Mouse (Mus musculus) adrenal gland, postnatal 25 days (tissue): ENCODE results near the gene Lingo2. TPM values are rescaled to one million over a fixed set of nuclear protein-coding genes. Genes with fewer than 3 reads are reported as not detected.

ENCODE experiments used
- DNase-seq: peaks from one replicate; pipeline ENCODE4 v3.0.0; 2021; ENCODE audit warnings: mixed read lengths
- long read RNA-seq: library from polyadenylated mRNA; stranded (forward); transcript quantifications from one replicate; pipeline ENCODE4 v2.0.0, GENCODE M21; 2021
- total RNA-seq: library from RNA; stranded (reverse); gene quantifications from 2 replicates; pipeline ENCODE4 v1.2.3, GENCODE M21; 2021

Gene Lingo2
- 0.12 TPM in 1 of 2 replicates, not detected in the other for total RNA-seq
- long read RNA-seq, result 0 reads

- DNase-seq, result no peak
Measured at GRCm38 (mm10) chr4:36951150-36951954, at the start of gene Lingo2. Lingo2 (minus strand) TSS chr4:36951747.

- DNase-seq, result no peak
Measured at GRCm38 (mm10) chr4:36973358-36973757, 21.8 kb upstream of the Lingo2 start.

- DNase-seq, result no peak
Measured at GRCm38 (mm10) chr4:36952431-36953429, 1.2 kb upstream of the Lingo2 start.

- DNase-seq, result no peak
Measured at GRCm38 (mm10) chr4:36951955-36952215, 338 bp upstream of the Lingo2 start.

- no peak for DNase-seq
Measured at GRCm38 (mm10) chr4:36950790-36951149, 777 bp downstream of the Lingo2 start.

- DNase-seq, result peak; percentile 29
Measured at GRCm38 (mm10) chr4:36950021-36950751, 1.4 kb downstream of the Lingo2 start.

GRCm38 (mm10) chr4:36890810-36891209 is 60.7 kb downstream of the Lingo2 start:
- no peak for DNase-seq

- DNase-seq, result no peak
Measured at GRCm38 (mm10) chr4:36890365-36890764, 61.2 kb downstream of the Lingo2 start.

GRCm38 (mm10) chr4:36874781-36875180 is 76.8 kb downstream of the Lingo2 start:
- DNase-seq, result no peak

- DNase-seq, result no peak
Measured at GRCm38 (mm10) chr4:36824982-36825381, 126.6 kb downstream of the Lingo2 start.

GRCm38 (mm10) chr4:36821914-36822313 is 129.6 kb downstream of the Lingo2 start:
- DNase-seq, result no peak

- no peak for DNase-seq
Measured at GRCm38 (mm10) chr4:36775088-36775487, 176.5 kb downstream of the Lingo2 start.

GRCm38 (mm10) chr4:36730691-36731090 is 220.9 kb downstream of the Lingo2 start:
- no peak for DNase-seq

GRCm38 (mm10) chr4:36716411-36716810 is 235.1 kb downstream of the Lingo2 start:
- DNase-seq, result no peak

GRCm38 (mm10) chr4:36698888-36699287 is 252.7 kb downstream of the Lingo2 start:
- DNase-seq, result no peak

- DNase-seq, result no peak
Measured at GRCm38 (mm10) chr4:36696810-36697209, 254.7 kb downstream of the Lingo2 start.

- DNase-seq, result no peak
Measured at GRCm38 (mm10) chr4:36659920-36660319, 291.6 kb downstream of the Lingo2 start.

- DNase-seq, result no peak
Measured at GRCm38 (mm10) chr4:36647753-36648152, 303.8 kb downstream of the Lingo2 start.

- no peak for DNase-seq
Measured at GRCm38 (mm10) chr4:36635666-36636065, 315.9 kb downstream of the Lingo2 start.

- no peak for DNase-seq
Measured at GRCm38 (mm10) chr4:36576801-36577200, 374.7 kb downstream of the Lingo2 start.

- no peak for DNase-seq
Measured at GRCm38 (mm10) chr4:36576256-36576655, 375.3 kb downstream of the Lingo2 start.

- no peak for DNase-seq
Measured at GRCm38 (mm10) chr4:36566544-36566943, 385.0 kb downstream of the Lingo2 start.

- no peak for DNase-seq
Measured at GRCm38 (mm10) chr4:36560997-36561396, 390.6 kb downstream of the Lingo2 start.
